Mouse (Mus musculus) olfactory bulb, adult 2 months (tissue): Measurements from ENCODE around the gene Mia.

Source experiments
- CTCF ChIP-seq: fragments of 200-500 bp; IDR thresholded peaks from 2 replicates; pipeline ENCODE4 v1.5.1; 2012; ENCODE audit warnings: low read depth, mild to moderate bottlenecking, low read length, moderate library complexity; ENCODE audit not compliant: insufficient read depth
- POLR2A ChIP-seq: fragments of 200-500 bp; IDR thresholded peaks from 2 replicates; pipeline ENCODE4 v1.6.1; 2012; ENCODE audit warnings: mild to moderate bottlenecking, low read depth, low read length, moderate library complexity; ENCODE audit not compliant: insufficient read depth

- TF ChIP-seq POLR2A (no peak), CTCF (no peak)
Observed at GRCm38 (mm10) chr7:27133156-27133555, 47.8 kb downstream of the Mia start.
